Mouse (Mus musculus): ENCODE results near the gene Samd13. TPM values are rescaled to one million over a fixed set of nuclear protein-coding genes. Genes with fewer than 3 reads are reported as not detected.

Gene Samd13
- not detected in 2 replicates for total RNA-seq (2017)

DNA sequence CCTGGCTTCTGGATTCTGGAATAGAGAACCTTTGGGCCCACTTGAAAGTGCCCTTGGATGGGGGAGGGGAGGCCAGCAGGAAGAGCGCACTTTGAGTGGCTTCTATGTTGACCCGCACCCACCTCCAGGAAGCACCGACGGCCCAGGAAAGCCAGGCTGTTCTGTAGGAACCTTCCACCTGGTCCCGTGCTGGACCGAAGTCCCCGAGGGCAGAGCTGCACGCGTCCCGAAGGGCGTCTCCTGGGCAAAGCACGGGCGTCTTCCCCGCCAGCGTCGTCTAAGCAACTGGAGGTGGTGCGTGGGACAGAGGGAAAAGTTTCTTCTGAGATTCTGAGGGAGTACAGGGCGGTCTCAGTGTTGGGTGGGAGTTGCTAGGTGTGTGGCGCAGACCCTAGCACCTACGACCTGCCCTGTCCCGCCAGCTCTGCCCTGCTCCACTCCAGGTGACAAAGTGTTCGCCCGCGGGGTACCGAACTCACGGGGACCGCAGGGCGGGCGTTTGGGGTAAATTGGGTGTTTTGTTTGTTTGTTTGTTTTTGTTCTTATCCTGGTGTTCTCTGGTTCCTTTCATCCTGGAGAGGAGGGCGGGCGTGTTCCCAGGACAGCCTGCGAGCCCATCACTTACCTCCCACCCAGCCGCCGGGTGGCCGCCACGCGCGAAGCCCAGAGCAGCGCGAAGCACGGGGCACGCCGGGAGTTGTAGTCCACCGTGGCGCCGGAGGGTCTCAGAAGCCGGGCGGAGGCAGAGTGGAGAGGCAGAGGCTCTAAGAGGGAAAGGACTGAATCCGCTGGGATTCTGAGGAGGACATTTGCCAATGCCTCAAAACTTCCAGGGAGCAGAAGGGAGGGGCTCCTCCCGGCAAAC lies at the start of gene Samd13:
Gene Samd13, minus strand, starts transcription at position 782 of the 865 bp plus-strand sequence.
- no peak for ATAC-seq (ENCODE audit: extremely low read depth, insufficient number of reproducible peaks, low FRiP score, poor library complexity, severe bottlenecking)

DNA sequence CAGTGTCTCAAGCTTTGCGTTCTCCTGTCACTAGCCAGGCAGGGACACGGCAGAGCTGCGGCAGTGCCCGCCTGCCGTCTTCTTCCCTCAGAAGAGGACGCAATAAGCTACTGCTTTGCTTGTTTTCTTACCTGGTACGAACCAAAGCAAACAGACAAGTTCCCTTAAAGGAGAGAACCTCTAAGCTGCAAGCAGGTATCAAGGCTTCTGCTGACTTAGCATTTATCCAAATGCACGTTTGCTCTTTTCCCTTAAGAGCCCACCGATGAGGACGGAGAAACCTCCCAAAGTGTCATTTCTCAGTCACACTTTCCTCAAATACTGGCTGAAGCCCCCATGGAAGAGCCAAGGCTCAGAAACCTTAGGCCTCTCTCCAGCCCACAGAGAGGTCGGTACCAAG lies 46.1 kb upstream of the Samd13 start:
- no peak for ATAC-seq (ENCODE audit: extremely low read depth, insufficient number of reproducible peaks, low FRiP score, poor library complexity, severe bottlenecking)

DNA sequence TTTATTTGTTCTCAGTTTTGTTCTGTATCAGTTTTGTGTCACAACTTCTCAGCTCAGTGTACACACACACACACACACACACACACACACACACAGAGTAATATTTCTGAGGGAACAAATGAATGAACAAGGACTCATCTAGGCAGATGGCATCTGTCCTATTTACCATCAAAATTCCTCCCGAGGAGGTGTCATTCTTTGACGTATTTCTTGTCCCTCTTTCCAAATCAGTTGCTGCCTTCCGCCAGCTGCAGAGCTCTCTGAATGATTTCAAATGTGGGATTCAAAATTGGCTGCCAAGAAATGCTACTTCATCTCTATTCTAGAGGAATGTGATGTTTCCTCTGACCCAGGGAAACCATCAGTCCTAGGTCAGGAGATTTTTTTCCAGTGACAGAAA lies 37.6 kb upstream of the Samd13 start:
- no peak for ATAC-seq (ENCODE audit: extremely low read depth, insufficient number of reproducible peaks, low FRiP score, poor library complexity, severe bottlenecking)

DNA sequence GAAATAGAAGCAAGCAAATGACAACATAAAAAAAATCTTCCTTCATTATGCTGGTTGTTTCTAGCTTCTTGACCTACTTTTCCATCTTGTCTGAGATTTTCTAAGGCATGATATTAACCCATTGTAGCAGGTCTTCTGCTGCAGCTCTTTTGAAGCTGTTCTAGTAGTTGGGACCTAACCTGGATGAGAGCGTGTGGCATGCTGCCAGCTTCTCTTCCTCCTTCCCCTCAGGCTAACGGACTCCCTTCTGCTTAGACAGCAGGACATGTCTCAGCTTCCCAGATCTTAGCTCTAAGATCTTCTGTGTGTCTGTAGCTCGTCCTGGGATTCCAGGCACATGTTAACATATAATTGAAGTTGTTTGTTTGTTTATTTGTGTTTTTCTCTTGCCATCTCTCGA lies 34.3 kb upstream of the Samd13 start:
- no peak for ATAC-seq (ENCODE audit: extremely low read depth, insufficient number of reproducible peaks, low FRiP score, poor library complexity, severe bottlenecking)

DNA sequence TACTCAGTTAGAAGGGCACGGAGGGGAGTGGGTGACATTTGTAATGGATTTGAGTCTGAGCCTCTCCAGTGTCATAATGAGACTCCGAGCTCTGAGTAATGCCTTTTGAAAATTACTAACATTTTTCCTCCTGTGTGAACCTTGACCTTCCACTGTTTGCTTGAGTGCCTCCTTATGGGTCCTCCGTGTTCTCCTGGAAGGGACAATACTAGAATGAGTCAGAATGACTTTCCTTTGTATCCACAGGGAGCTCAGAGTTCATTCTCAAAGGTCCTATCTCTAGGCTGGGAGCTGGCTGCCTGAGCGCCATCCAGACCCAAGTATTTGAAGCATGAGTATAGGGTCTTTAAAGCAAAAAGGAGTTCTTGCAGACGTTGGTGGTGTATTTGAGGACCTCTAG lies 32.9 kb upstream of the Samd13 start:
- ATAC-seq (ENCODE audit: extremely low read depth, insufficient number of reproducible peaks, low FRiP score, poor library complexity, severe bottlenecking) = no peak

DNA sequence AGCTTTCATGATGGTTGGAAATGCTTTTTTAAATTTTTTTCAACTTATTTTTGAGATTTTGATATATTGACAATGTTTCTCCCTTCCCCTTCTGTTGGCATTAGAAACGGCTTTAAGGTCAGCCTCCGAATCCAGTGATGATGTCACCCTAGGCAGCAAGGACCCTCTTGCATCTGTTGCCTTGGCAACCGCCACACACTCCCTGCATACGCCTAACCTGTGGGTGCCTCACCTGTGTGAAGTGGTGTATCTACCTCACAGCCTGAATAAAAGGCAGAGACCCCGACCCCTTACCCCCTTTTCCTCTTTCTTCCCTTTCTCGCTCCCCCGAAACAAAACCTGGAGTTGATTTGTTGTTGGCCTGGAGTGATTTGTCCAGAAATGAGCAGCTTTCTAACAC lies 26.9 kb upstream of the Samd13 start:
- no peak for ATAC-seq (ENCODE audit: extremely low read depth, insufficient number of reproducible peaks, low FRiP score, poor library complexity, severe bottlenecking)

DNA sequence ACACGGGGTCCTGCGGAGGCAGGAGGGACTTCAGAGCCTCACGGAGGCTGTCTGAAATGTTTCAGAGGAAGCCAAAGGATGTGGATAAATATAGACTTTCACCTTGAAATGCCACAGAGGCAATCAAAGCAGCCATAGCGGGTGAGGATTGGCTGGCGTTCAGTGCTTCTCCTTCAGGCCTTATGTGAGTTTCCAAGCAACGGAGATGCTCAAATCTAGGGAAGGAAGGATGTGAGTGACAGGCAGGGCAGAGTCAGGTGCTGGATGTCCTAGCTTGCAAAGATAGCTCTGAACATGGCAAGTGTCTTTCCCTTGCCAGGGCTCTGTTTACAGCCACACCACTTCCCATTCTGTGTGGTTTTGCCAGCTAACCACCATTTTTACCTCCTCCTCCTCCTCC lies 26.2 kb upstream of the Samd13 start:
- no peak for ATAC-seq (ENCODE audit: extremely low read depth, insufficient number of reproducible peaks, low FRiP score, poor library complexity, severe bottlenecking)

DNA sequence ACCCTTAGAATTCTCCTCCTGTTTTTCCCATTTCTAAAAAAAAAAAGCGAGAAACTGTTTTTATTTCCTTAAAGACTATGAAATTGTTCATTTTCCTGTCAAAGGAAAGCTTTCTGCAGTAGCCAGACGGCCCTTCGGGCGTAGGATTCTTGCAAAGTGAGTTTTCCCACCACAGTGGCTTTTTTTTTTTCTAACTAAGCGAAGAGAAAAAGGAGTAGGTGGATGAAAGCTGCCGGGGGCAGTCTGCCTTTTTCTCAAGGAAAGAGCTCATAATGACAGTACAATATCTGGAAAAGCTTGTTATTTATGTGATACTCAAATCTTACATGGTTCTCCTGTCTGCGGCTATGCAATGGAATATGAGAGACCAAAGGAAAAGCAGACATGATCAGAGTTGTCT lies 25.7 kb upstream of the Samd13 start:
- no peak for ATAC-seq (ENCODE audit: extremely low read depth, insufficient number of reproducible peaks, low FRiP score, poor library complexity, severe bottlenecking)

DNA sequence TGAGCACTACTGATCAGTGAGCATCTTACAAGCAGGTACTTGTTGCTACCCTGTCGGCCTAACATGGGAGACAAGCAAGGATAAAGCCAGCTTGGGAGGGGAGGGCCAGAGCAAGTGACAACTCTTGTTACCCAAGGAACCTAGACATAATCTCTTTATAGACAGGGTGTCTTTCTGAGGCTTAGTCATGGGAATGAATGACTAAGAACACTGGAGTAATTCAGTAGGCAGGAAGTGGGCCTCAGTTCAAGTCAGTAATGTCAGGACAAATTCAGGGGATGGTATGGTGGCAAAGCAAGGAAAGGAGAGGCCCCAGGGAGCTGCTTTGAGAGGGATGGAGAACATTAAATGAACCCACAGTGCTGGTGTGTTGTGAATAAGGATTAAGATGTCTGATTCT lies 23.7 kb upstream of the Samd13 start:
- no peak for ATAC-seq (ENCODE audit: extremely low read depth, insufficient number of reproducible peaks, low FRiP score, poor library complexity, severe bottlenecking)

DNA sequence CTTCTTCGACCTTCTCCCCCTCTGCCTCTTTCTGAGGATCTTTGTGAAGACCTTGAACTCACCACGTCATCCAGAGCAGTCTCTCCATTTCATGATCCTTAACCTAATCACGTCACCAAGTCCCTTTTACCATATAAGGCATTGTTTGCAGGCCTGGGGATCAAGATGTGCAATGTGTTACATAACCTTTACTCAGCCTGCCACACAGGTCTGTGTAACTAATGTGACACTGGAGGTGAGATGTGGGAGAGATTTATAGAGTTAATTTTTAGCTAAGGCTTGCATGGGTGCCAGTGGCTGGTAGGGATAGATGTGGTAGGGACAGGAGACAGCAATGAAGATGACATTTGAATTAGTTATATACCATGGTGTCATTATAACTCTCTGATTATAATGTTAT lies 23.0 kb upstream of the Samd13 start:
- ATAC-seq (ENCODE audit: extremely low read depth, insufficient number of reproducible peaks, low FRiP score, poor library complexity, severe bottlenecking) = no peak

DNA sequence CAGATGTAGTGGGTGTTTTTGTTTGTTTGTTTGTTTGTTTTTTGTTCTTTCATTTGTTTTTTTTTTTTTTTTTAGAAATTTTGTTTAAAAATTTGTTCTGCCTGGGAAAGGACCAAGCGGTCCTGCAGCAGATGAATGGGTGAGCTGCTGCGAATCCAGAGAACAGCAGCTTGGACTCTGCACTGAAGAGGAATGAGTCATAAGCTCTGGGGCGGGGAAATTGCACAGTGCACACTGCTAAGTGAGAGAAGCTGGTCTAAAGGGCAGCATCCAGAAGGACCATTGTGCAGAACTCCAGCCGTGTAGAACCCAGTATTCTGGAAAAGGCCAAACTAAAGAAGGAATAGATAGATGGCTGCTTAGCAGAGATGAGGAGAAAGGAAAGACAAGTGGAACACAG lies 18.7 kb upstream of the Samd13 start:
- no peak for ATAC-seq (ENCODE audit: extremely low read depth, insufficient number of reproducible peaks, low FRiP score, poor library complexity, severe bottlenecking)

DNA sequence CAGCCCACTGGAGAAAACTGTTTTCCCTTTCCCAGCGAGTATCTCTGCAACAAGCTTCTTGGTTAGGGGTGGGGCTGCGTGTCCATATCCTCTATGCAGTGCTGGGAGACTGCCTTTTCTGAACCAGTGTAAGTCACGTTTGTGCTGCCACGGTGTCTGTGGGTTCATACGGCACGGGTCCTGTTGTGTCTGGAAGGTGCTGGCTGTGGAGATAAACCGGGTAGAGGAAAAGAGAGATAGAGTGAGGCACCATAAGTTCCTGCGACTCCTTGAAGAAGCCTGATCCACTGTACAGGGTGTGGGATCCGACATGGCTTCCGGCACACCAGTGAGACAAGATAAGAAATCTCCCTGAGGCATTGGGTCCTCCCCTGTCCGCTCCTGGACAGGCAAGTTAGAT lies 14.7 kb upstream of the Samd13 start:
- ATAC-seq (ENCODE audit: extremely low read depth, insufficient number of reproducible peaks, low FRiP score, poor library complexity, severe bottlenecking) = no peak

DNA sequence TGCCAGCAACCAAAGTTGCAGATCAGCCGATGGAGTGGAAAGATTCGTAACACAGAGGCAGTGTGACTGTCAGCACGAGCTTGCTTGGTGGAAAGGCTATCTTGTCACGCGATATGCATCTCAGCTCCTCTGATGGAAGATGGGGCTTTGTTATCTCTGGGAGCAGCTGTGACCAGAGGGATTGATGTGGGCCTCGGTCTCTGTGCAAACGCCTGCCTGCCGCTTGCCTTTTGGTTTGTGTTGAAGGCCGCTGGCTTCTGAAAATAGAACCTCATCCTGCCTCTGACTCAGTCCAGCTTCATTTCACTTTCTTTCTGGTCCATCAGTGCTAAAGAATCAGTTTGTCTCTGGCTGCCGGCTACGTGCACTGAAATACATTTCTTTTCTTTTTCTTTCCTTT lies 13.6 kb upstream of the Samd13 start:
- no peak for ATAC-seq (ENCODE audit: extremely low read depth, insufficient number of reproducible peaks, low FRiP score, poor library complexity, severe bottlenecking)

DNA sequence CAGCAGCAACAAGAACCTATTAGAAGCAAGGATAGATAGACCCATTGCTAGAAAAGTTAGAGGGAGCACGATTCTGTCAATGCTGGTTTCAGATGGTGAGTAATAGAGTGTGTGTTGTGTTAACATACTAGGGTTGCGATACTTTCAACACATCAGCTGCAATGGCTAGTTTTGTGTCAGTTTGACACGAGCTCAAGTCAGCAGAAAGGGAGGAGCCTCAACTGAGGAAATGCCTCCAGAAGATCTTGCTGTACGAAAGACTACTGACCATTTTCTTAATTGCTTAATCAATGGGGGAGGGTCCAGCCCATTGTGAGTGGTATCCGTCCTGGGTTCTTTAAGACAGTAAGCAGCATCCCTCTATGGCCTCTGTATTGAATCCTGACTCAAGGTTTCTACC lies 7.2 kb upstream of the Samd13 start:
- ATAC-seq (ENCODE audit: extremely low read depth, insufficient number of reproducible peaks, low FRiP score, poor library complexity, severe bottlenecking) = no peak

DNA sequence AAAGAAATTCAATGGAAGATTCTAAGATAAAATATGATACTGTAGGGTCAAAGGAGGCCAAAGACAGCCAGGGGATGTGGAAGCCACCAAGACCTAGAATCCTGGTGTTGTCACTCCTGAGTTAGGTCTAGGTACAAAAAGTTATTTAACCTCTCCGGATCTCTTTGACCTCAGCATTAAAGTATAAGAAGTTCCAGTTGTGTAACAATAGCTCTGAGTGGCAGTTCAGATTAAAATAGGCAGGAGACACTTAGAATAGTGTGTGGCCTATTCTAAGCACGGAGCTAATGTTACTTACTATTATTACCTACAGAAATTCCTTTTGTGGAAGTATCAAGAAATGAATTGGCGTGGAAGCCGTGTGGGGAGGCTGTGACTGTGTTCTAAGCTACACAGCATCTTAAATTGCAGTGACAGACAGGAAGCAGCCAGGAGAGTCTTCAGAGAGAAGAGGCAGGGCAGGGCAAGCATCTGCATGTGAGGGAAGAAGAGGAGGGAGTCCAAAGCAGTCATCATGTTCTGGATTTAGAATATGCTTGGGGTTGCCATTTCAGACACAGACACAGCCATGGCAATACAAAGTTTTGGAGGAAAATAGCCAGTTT lies 1.8 kb upstream of the Samd13 start:
- ATAC-seq (ENCODE audit: extremely low read depth, insufficient number of reproducible peaks, low FRiP score, poor library complexity, severe bottlenecking) = no peak

DNA sequence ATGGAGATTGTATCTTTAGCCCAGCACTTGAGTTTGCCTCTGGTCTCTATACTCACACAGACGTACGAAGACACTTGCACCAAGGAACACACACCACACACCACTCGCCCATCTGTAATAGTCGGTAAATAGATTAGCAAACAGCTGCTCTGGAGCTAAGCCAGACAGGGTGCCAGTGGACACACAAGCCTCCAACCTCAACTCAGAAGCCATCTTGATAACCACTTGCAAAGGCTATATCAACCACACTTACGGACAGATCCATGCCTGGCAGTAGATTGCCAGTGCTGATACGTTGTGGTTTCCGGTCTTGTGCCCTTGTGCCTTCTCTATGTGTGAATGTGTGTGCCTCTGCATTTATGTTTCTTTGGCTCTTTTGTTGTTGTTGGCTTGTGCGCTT lies 1.0 kb upstream of the Samd13 start:
- ATAC-seq (ENCODE audit: extremely low read depth, insufficient number of reproducible peaks, low FRiP score, poor library complexity, severe bottlenecking) = no peak

DNA sequence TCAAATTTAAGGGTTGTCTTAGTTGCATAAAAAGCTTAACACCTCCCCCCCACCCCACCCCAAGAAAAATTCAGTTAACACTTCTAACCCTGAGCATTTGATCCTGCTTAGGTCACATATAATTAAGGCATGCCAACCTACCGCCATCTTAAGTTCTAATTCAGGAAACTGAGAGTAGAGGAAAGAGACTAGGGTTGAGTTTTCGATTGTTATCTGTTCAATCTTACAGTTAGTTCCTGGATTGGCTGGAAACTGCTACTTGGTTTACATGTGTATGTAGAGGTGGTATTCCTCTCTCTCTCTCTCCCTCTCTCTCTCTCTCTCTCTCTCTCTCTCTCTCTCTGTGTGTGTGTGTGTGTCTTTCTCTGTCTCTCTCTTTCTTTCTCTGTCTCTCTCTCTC lies 2.3 kb downstream of the Samd13 start:
- ATAC-seq (ENCODE audit: extremely low read depth, insufficient number of reproducible peaks, low FRiP score, poor library complexity, severe bottlenecking) = no peak

DNA sequence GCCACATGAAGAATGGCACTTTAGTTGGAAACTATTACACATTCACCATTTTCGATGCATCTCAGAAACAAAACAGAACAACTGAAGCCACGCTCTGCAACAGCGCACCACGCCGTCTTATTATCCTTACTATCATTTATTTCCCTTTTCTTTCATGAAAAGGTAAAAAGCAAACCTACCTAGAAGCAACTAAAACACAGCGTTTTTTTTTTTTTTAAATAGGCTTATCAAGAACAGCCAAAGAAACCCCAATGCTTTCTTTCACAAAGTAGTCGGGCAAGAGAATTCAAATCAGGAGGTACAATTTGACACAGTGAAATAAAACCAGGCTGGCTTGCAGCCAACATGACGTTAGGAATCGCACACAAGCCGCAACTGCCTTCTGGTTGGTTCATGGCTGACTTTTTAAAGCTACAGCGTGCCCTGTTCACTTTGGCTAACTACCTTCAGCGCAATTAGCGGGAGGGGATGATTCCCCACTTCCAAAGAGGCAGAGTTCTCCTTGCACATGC lies 3.2 kb downstream of the Samd13 start:
- no peak for ATAC-seq (ENCODE audit: extremely low read depth, insufficient number of reproducible peaks, low FRiP score, poor library complexity, severe bottlenecking)

DNA sequence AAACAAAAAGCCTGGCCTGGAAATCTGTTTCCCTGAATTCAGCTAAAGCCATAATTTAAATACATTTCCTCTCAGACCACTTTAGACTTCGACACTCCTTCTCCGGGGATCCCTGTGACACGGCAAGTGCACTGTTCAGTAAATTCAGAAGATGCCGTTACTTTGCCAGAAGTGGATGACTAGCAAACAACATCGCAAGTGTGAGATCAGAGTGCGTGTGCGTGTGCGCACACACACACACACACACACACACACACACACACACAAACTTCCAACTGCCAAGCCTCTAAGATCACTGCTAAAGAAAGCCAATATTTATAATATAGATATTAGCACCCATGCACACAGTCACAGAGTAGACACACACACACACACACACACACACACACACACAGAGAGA lies 3.7 kb downstream of the Samd13 start:
- ATAC-seq (ENCODE audit: extremely low read depth, insufficient number of reproducible peaks, low FRiP score, poor library complexity, severe bottlenecking) = no peak

DNA sequence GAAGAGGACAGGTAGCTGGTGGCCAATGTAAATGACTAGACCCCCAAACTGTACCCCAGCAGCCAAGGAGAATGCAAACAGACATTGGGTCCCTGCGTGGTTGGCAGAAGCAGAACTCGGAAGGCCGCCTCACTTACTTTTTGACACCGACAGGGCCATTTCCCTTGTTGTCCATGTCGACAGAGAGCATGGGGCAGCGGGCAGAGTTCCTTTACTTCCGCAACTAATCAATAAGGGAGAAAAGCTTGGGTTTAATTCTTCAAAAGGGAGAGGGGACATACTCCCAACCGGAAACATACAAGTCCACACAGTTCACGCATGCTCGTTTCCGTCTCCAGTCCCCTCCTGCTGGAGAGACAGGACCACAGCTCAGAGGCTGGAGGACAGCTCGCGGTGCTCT lies 4.8 kb downstream of the Samd13 start:
- ATAC-seq (ENCODE audit: extremely low read depth, insufficient number of reproducible peaks, low FRiP score, poor library complexity, severe bottlenecking) = no peak

DNA sequence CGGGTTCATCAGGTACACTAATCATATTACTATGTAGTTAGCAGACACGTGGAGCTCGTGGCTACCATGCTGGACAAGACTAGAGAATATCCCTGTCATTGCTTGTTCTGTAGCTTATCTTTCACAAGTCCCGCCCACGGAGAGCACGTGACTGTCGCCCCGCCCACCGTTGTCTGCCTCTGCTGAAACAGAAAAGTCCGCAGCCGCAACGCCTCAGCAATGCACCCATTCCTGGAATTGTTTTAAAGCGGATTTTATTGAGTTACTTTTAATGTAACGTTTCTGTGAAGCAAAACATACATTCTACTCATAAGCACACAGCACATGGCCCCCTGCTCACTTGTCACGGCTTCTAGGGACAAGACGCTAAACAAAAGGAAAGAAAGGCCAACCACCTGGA lies 5.7 kb downstream of the Samd13 start:
- no peak for ATAC-seq (ENCODE audit: extremely low read depth, insufficient number of reproducible peaks, low FRiP score, poor library complexity, severe bottlenecking)
